Mouse (Mus musculus): ENCODE measurements at regions not wholly inside any gene's neighbourhood (a gene's known extent, or its start where the extent isn't known, plus 50 kb on each side); places are given as distances from the start of the nearest gene placed in this dataset.

DNA sequence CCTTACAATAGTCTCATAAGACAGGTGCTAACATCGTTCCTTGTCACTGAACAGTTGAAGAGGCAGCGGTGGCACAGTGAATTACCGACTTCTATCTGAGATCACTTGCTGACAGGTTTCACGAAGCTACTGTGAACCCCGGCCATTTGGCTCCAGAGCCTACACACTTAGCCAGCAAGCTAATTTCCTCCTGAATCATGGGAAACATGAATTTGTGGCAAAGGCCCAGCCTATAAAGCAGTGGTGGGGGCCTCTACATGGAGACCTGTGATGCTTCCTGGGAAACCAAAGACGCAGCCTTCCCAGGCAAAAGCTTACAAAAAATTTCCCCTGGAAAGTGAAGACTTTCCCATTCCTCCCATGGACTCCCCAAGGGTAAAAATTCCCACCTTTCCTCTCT is 66.3 kb upstream of the Plcl2 start:
- no peak for DNase-seq

DNA sequence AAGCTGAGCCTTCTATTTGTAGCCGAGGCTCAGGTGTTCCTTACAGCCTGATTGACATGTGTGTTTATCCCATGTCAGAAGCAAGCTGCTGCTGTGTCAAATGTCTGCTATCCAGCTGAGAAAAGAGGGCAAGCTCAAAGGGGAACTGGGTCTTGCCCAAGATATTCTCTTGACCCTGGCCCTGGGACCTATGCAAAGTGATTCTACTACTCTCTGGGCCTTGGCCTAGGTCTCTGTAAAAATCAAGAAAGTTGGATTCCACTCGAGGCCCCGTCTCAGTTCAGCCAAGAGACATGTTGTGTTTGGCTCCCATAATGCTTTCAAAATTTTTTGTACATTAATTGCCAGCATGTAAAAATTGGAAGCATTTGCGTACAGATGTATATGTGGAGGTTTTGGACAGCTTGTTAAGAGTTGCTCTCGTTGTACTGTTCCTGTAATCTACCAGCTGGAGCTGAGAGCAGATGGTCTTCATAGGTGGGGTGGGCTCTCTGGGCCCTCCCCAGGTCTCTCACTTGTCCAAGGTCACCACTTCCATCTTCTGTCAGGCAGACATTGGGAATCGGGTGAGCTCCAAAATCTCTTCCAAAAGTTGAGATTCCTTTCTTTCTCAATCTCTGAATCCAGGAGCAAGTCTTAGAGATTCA is 65.7 kb upstream of the Plcl2 start:
- DNase-seq: no peak

DNA sequence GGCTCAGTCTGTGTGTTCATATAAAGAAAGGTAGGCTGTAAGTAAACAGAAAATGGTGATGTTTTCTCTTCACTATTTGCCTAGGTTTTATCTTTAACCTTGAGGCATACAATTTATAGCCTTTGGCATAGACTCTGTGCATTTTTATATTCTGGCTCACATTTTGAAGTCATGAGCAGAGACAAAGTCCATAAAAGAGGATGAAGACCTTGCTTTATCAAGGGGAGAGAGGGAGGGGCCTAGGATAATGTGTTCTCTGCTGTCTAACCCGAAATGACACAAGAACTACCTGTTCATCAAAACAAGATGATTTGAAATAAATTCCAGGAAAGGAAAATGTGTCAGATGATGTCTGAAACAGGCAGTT is 65.2 kb upstream of the Plcl2 start:
- no peak for DNase-seq

DNA sequence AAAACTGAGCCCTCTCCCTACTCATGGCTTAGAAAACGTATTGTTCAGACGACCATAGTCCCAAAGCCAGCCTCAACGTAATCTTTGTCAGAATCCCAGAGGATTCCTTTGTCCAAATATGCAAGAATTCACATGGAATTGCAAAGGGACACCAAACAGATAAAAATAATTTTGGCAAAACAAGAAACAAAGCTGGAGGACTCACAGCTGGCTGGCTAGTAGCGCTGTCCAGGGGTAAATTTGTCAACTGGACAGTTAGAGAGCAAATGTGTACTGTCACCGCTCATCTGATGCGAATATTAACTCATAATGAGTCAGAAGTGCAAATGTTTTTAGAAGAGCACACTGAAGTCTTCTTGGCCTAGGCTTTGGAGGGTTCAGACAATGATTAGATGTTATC is 60.5 kb upstream of the Plcl2 start:
- no peak for DNase-seq

DNA sequence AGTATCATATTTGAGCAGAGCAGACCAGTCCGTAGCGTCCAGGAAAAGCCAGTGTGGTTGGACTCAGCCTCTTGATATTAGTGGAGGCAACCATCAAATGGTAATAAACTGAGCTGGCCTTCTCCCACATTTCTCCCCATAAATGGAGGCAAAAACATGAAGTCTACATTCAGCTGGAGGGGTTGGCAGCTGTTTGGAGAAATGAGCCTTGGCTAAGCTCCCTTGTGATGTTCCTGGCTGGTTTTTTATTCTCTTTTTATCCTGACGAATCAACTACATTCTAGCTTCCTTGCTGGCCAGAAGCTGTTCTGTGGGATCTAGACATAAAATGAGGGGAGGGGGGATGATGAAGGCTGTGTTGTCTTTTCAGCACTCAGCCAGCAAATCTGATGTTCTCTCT is 57.6 kb upstream of the Plcl2 start:
- no peak for DNase-seq

DNA sequence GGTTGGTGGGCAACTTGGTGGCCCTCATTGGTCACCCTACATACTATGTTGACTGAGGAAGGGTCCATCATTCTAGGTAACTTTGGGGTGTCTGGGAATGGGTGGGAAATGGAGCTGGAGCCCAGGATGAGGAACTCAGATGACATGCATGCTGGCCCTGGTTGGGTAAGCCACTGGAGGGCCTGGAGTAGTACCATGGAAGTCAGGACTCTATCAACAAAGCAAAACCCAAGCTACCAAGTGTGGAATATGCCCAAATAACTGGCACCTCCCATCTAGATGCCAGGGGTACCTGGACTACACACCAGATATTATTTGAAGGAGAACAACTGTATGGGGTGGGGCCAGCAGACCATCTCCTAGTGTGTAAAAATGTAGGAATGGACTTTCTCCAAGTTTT is 55.7 kb upstream of the Plcl2 start:
- no peak for DNase-seq

DNA sequence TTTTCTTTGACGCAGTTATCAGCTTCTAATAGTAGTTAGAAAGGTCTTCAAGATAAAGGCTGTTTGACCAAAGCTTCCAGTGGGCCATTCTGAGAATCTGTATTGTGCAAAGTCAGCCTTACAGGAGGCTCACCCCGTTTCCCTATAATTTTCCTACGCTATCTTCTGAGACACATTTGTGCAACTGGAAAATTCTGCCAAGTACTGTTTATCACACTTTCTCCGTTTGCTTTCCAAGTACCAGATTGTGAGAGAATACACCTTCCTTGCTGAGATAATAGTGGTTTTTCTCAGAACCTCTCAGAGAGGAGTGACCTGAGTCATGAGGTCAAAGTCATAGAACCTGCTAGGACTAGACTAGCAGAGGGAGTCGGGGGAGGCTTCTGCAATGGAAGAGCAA is 55.2 kb upstream of the Plcl2 start:
- DNase-seq: no peak

DNA sequence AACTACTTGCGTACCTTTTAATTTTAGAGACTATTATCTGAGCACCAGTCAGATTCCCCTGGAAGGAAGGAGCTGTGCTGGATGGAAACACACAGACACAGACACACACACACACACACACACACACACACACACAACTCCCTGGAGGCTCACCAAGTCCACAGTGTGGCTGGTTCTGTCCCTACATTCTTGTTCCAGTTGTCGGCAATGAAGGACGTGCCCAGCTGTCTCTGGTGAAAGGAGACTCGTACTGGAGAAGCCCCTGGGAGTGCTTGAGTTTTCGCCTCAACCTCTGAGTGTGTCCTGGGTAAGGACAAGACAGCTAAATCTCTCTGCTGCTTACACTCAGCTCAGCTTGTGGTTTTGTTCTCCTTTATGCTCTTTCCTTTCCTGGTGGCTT is 54.3 kb upstream of the Plcl2 start:
- no peak for DNase-seq

DNA sequence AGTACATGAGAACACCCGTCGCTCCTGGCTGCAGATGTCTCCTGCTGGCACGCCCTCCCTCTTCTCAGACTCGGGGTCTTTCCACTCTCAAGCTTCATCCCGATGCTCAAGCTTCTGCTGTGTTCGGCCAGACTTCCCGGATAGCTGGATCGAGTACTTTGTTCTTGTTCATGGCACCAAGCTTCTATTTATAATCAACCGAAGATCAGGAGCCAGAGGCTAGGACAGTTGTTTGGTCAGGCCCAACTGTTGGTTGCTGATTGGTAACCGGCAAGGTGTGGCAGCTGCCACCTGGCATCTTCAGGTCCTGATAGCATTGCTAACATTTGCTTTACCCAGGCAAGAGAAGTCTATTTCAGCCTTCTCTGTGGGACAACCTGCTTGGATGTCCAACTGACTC is 53.5 kb upstream of the Plcl2 start:
- no peak for DNase-seq

DNA sequence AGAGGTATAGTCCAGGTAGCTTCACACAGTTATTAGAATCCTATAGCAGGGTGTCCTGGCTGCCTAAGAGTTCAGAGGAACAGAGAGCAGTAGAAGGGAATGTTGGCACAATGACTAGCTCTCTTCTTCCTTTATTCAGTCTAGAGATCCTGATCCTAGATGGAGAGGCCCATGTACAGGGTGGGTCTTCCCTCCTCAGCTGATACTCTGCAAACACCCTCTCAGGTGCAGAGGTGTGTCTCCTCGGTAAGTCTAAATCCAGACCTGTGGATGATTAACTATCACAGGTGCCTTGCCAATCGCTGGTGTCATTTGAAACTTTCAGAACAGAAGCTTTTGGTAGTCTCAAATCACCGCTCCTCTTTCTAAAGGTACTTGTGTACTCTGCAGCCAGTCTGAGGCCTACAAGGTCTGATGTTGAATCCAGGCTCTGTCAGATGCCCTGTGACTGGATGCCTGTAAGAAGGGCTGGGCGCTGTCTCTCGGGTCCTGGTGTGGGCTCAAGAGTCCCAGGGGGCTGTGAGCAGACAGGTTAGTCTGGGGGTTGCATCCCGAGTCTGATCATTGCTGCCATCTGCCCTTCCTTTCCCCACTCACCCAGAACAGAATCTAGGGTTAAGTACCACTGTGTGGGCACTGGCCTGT is 52.0 kb upstream of the Plcl2 start:
- no peak for DNase-seq

DNA sequence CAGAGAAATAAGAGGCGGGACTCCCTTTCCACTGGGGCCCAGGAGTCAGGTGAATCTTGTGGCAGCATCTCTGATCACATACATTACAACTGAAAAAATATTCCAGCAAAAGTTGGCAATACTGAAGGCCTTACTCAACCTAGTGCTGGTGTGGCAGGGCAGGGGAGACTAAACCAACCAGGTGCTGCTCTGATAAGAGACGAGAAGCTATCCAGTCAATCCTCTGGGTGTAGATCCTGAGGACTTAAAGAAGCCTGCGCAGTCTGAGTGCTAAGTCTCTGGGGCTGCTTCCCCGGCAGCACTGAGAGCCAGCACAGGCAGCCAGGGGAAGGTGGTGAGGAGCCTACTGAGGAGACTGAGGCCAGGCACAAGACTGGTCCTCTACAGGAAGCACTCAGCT is 51.0 kb upstream of the Plcl2 start:
- DNase-seq: no peak

All from cerebellum, adult 9-11 months (tissue).